46 mouse cellular contexts compared by ENCODE assay signal in the genomic region with DNA sequence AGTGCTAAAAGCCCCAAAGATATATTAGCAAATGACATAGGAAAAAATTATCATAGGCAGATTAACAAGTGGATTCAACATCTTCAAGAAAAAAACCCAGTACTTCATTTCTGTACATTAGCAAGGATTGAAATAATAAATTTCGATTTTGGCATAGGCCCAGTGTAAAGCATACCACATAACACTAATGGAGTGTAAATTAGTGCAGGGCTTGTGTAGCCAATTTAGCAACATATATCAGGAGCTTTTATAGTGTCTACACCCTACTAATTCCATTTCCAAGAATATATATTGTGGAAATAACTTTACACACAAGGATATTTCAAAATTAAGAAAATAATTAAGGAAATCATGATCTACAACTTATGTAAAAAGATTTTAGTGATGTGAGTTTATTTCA. TPM values are rescaled to one million over a fixed set of nuclear protein-coding genes. Genes with fewer than 3 reads are reported as not detected.
"Had no signal": no experiment of that assay in that cellular context is flagged by ENCODE, and none has a peak within 500 bp of the region (broad histone marks: within the 10 kb centered on the region; RNA-seq: fewer than 3 reads in every experiment).

No protein-coding gene starts in this region.

- H3K27me3 ChIP-seq: heart, embryonic 12.5 days; heart, embryonic 13.5 days; heart, embryonic 15.5 days; hindbrain, embryonic 12.5 days; hindbrain, embryonic 13.5 days; hindbrain, embryonic 15.5 days; intestine, embryonic 15.5 days; kidney, embryonic 15.5 days had no signal

- H3K4me1 ChIP-seq: heart, embryonic 10.5 days; heart, embryonic 12.5 days; heart, embryonic 13.5 days; heart, embryonic 15.5 days; hindbrain, embryonic 10.5 days; hindbrain, embryonic 12.5 days; hindbrain, embryonic 13.5 days; hindbrain, embryonic 15.5 days; intestine, embryonic 15.5 days; kidney, embryonic 15.5 days had no signal

- H3K27ac ChIP-seq: heart, embryonic 10.5 days; heart, embryonic 13.5 days; heart, embryonic 15.5 days; hindbrain, embryonic 10.5 days; hindbrain, embryonic 12.5 days; hindbrain, embryonic 13.5 days; hindbrain, embryonic 14.5 days; hindbrain, embryonic 15.5 days; hindbrain, postnatal 0 days; intestine, embryonic 15.5 days; kidney, embryonic 15.5 days; kidney, postnatal 0 days; layer of hippocampus, adult 2 months had no signal

- H3K4me2 ChIP-seq: heart, embryonic 11.5 days; heart, embryonic 12.5 days; heart, embryonic 13.5 days; heart, embryonic 15.5 days; hindbrain, embryonic 12.5 days; hindbrain, embryonic 13.5 days; hindbrain, embryonic 14.5 days; hindbrain, embryonic 15.5 days; intestine, embryonic 15.5 days; kidney, embryonic 15.5 days had no signal

- H3K4me3 ChIP-seq: heart, embryonic 10.5 days; heart, embryonic 12.5 days; heart, embryonic 13.5 days; heart, embryonic 15.5 days; hindbrain, embryonic 10.5 days; hindbrain, embryonic 12.5 days; hindbrain, embryonic 13.5 days; hindbrain, embryonic 15.5 days; intestine, embryonic 15.5 days; kidney, embryonic 15.5 days; layer of hippocampus, adult 2 months had no signal

- H3K36me3 ChIP-seq: heart, embryonic 10.5 days; heart, embryonic 12.5 days; heart, embryonic 13.5 days; heart, embryonic 15.5 days; hindbrain, embryonic 10.5 days; hindbrain, embryonic 12.5 days; hindbrain, embryonic 13.5 days; hindbrain, embryonic 15.5 days; intestine, embryonic 15.5 days; kidney, embryonic 15.5 days had no signal

- ATAC-seq: hindbrain, embryonic 16.5 days; hindbrain, postnatal 0 days; inflammation-experienced regulatory T-cells, adult 6 months; intestine, embryonic 15.5 days; intestine, embryonic 16.5 days; intestine, postnatal 0 days had no signal

- H3K9me3 ChIP-seq: heart, embryonic 10.5 days; heart, embryonic 12.5 days; heart, embryonic 13.5 days; heart, embryonic 15.5 days; hindbrain, embryonic 10.5 days; hindbrain, embryonic 12.5 days; hindbrain, embryonic 13.5 days; hindbrain, embryonic 15.5 days; intestine, embryonic 15.5 days; kidney, embryonic 15.5 days had no signal

- DNase-seq: heart, postnatal 10 days; heart, postnatal 14 days; heart, postnatal 36 days; heart, postnatal 4 days; kidney, adult 11 months; kidney, adult 18-20 months; kidney, adult 2 months; kidney, adult 8-10 months; kidney, adult 9 months; kidney, postnatal 10 days; kidney, postnatal 14 days; kidney, postnatal 25 days; kidney, postnatal 36 days; kidney, postnatal 4 days; layer of hippocampus, adult 9-11 months; layer of hippocampus, postnatal 36 days had no signal

- H3K9ac ChIP-seq: heart, embryonic 12.5 days; heart, embryonic 13.5 days; heart, embryonic 15.5 days; hindbrain, embryonic 12.5 days; hindbrain, embryonic 13.5 days; hindbrain, embryonic 14.5 days; hindbrain, embryonic 15.5 days; intestine, embryonic 15.5 days; kidney, embryonic 15.5 days had no signal

RNA-seq across cellular contexts. Expression of a gene that starts 55.8 kb away (rescaled TPM):
- total RNA-seq: heart, adult 8-10 months; heart, postnatal 10 days; heart, postnatal 14 days; heart, postnatal 25 days; heart, postnatal 36 days; heart, postnatal 4 days; hindbrain, postnatal 0 days; layer of hippocampus, adult 8-10 months; layer of hippocampus, postnatal 25 days; layer of hippocampus, postnatal 36 days had no signal
- polyA plus RNA-seq: heart, embryonic 10.5 days; heart, embryonic 11.5 days; heart, embryonic 12.5 days; heart, embryonic 13.5 days; heart, embryonic 14.5 days; heart, embryonic 15.5 days; heart, embryonic 16.5 days; heart, postnatal 0 days; inflammation-experienced regulatory T-cells, adult 6 months; intestine, embryonic 14.5 days; intestine, embryonic 15.5 days; intestine, embryonic 16.5 days; intestine, postnatal 0 days; kidney, adult 2 months; kidney, embryonic 14.5 days; kidney, embryonic 15.5 days; kidney, embryonic 16.5 days; kidney, postnatal 0 days; large intestine, adult 2 months had no signal
